Mouse (Mus musculus) heart, embryonic 11.5 days (tissue): ENCODE data around the gene Siah3. TPM values are rescaled to one million over a fixed set of nuclear protein-coding genes. Genes with fewer than 3 reads are reported as not detected.

Experiments
- ATAC-seq: fragments of 200-750 bp; cut with Nextera tagmentation; replicated peaks from 2 replicates; pipeline ENCODE4 v1.8.0; 2017; ENCODE audit warnings: moderate library complexity; ENCODE audit not compliant: insufficient number of reproducible peaks, low FRiP score, low TSS enrichment
- H3K27ac ChIP-seq: fragments of 300-500 bp; sonication (generic); 2 replicates; pipeline ENCODE4 v1.5.1; 2014; ENCODE audit warnings: mild to moderate bottlenecking, low read depth, low read length
- H3K27me3 ChIP-seq: fragments of 300-500 bp; sonication (generic); 2 replicates; pipeline ENCODE4 v1.6.1; 2014; ENCODE audit warnings: mild to moderate bottlenecking, low read length, mixed read lengths; ENCODE audit not compliant: control insufficient read depth, insufficient read depth
- H3K36me3 ChIP-seq: fragments of 300-500 bp; sonication (generic); 2 replicates; pipeline ENCODE4 v1.6.1; 2014; ENCODE audit warnings: mild to moderate bottlenecking, low read length, moderate library complexity, mixed read lengths; ENCODE audit not compliant: control insufficient read depth, insufficient read depth
- H3K4me1 ChIP-seq: fragments of 300-500 bp; sonication (generic); 2 replicates; pipeline ENCODE4 v1.6.1; 2014; ENCODE audit warnings: low read length; ENCODE audit not compliant: control insufficient read depth, insufficient read depth
- H3K4me2 ChIP-seq: fragments of 300-500 bp; sonication (generic); 2 replicates; pipeline ENCODE4 v1.6.1; 2014; ENCODE audit warnings: mild to moderate bottlenecking, moderate library complexity
- H3K4me3 ChIP-seq: fragments of 300-500 bp; sonication (generic); 2 replicates; pipeline ENCODE4 v1.5.1; 2014; ENCODE audit warnings: low read depth, low read length
- H3K9ac ChIP-seq: fragments of 300-500 bp; sonication (generic); 2 replicates; pipeline ENCODE4 v1.6.1; 2014; ENCODE audit warnings: mild to moderate bottlenecking, low read depth, low read length, moderate library complexity
- H3K9me3 ChIP-seq: fragments of 300-500 bp; sonication (generic); replicated peaks from 2 replicates; pipeline ENCODE4 v1.6.1; 2016; ENCODE audit warnings: low read length; ENCODE audit not compliant: control insufficient read depth
- WGBS: fragments of 180-500 bp; shearing (Covaris S2); extraction: QIAGEN DNeasy Blood & Tissue Kit; methylation state at CpG from one replicate; pipeline ENCODE4 v1.1.7; 2014; ENCODE audit not compliant: insufficient replicate concordance; 5-methylcytosine and 5-hydroxymethylcytosine counted together
- polyA plus RNA-seq: library from polyadenylated mRNA; unstranded; fragments of >200 nt; fragmentation: Nextera tagmentation; extraction: Ambion mirVana; gene quantifications from 2 replicates; pipeline ENCODE4 v1.2.1, GENCODE M21; 2014

The Siah3 gene
- polyA plus RNA-seq, 1 experiment from 2014 or later: 0.13 TPM

DNA sequence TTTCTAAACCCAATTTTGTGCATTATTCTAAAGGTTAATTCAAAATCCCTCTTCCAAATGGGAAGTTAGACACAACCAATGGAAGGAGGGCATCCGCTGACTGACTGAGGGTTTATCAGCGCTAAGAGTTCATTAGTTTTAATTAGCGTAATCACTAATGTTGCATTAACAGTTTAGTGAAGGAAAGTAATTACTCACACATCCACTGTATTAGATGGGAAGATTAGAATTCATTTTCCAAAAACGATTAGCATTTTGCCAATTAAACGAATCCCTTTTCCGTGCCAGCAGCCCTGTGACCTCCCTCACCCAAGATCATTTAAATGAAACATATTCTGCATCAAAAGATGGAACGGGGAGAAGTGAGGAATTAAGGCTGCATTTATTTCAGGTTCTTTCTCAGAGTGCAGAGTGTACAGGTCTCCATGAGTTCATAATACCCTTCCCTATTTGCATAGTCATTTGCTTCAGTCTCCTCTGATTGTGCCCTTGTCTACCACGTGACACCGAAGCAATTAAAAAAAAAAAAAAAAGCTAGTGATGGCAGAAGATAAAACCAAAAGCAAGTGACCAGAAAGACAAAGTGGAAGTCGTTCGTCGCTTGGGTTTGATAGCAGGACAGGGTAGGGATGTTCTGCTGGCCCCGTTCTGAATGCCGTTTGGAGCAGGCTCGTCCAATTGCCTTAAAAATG is 62.6 kb downstream of the Siah3 start:
- H3K9ac ChIP-seq: no peak overlapping the region
- 0 out of 2 replicates have a peak, but pooled peaks cover 2% of the 10 kb centered on the region for H3K27me3 ChIP-seq
- ATAC-seq: no peak
- no peaks in the 10 kb centered on the region for H3K9me3 ChIP-seq
- H3K36me3 ChIP-seq: no peaks in the 10 kb centered on the region
- WGBS: 68% methylated on average over 15 of the region's 15 CpGs
- peak overlapping the region; percentile 39 for H3K4me2 ChIP-seq
- H3K27ac ChIP-seq: no peak overlapping the region
- no peaks in the 10 kb centered on the region for H3K4me1 ChIP-seq
- H3K4me3 ChIP-seq: no peak overlapping the region

DNA sequence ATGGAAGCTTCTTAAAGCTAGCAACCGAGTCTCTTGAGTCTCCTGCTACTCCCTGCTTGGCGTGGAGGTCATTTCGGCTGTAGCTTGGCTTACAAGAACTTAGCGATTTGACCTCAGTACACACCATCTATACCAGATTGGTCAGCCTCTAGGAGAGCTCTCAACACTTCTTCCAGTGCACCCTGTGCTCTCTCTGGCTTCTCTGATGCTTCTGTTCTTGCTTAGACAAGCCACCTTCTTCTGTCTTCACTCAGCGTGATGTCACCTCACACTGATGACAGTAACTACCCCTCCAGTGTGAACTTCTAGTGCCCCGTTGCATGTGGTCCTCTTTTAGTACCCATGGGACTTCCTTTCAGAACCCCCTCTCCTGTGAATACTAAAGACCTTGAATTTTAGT is 63.1 kb downstream of the Siah3 start:
- Histone ChIP-seq H3K9ac (no peak overlapping the region), H3K27ac (no peak overlapping the region), H3K4me3 (no peak overlapping the region), H3K4me2 (peak overlapping the region; percentile 39), H3K36me3 (no peaks in the 10 kb centered on the region), H3K27me3 (no peaks in the 10 kb centered on the region), H3K4me1 (no peaks in the 10 kb centered on the region), H3K9me3 (no peaks in the 10 kb centered on the region)
- peak; percentile 68 for ATAC-seq
- WGBS: 52% methylated on average over 6 of the region's 6 CpGs

DNA sequence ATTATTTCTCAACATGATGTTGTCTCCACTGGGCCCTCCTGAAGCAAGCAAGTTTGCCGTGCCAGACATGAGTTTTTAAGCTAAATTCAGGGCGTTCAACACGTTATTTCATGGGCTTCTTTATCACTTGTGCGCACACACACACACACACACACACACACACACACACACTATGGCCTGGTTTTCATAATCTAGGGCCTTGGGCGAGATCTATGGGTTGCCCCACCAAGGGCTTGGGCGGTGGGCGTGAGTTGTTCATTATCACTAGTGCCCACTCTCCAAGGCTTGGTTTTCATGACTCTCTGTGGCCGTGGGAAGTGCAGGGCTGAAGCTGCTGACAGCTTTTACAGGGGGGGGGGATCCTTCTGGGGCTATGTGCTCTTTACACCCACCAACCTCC is 63.9 kb downstream of the Siah3 start:
- Histone ChIP-seq H3K27ac (no peak overlapping the region), H3K9ac (no peak overlapping the region), H3K4me1 (no peaks in the 10 kb centered on the region), H3K4me3 (no peak overlapping the region), H3K27me3 (no peaks in the 10 kb centered on the region), H3K4me2 (no peak overlapping the region), H3K36me3 (no peaks in the 10 kb centered on the region), H3K9me3 (no peaks in the 10 kb centered on the region)
- ATAC-seq: no peak
- WGBS: 54% methylated on average over 8 of the region's 8 CpGs

- Histone ChIP-seq H3K9ac (no peak overlapping the region), H3K4me3 (no peak overlapping the region), H3K27me3 (no peaks in the 10 kb centered on the region), H3K4me2 (peak overlapping the region; percentile 31; the same call in 1 of the 2 replicates), H3K4me1 (no peaks in the 10 kb centered on the region), H3K9me3 (no peaks in the 10 kb centered on the region), H3K27ac (peak overlapping the region; percentile 35; the same call in 1 of the 2 replicates), H3K36me3 (no peaks in the 10 kb centered on the region)
- ATAC-seq: no peak
- WGBS: 68% methylated on average over 2 of the region's 2 CpGs
These were observed 68.9 kb downstream of the Siah3 start for GRCm38 (mm10) chr14:75524648-75525047.

DNA sequence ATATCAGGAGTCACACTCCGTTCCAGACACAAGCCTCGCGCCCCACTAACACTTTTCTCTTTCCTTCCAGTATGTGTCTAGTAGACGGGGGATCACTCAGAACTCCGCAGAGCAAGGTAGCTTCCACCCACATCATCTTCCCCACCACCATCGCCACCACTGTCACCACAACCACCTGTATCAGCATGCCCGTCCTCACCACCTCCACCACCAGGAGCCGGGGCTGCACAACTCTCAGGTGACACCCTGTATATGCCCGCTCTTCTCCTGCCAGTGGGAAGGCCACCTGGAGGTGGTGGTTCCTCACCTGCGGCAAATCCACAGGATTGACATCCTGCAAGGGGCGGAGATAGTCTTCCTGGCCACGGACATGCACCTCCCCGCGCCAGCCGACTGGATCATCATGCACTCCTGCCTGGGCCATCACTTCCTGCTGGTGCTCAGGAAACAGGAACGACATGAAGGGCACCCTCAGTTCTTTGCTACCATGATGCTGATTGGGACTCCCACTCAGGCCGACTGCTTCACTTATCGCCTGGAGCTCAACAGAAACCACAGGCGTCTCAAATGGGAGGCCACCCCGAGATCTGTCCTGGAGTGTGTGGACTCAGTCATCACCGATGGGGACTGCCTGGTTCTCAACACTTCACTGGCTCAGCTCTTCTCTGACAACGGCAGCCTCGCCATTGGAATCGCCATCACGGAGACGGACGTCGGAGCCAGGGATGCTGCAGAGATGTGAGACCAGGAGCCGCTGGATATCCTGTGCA is 69.8 kb downstream of the Siah3 start:
- H3K9ac ChIP-seq: no peak overlapping the region
- ATAC-seq: peak; percentile 20; the same call in 1 of the 2 replicates
- H3K9me3 ChIP-seq: no peaks in the 10 kb centered on the region
- H3K36me3 ChIP-seq: no peaks in the 10 kb centered on the region
- H3K4me1 ChIP-seq: no peaks in the 10 kb centered on the region
- peak overlapping the region; percentile 35; the same call in 1 of the 2 replicates for H3K27ac ChIP-seq
- peak overlapping the region; percentile 14 for H3K4me3 ChIP-seq
- WGBS: 76% methylated on average over 29 of the region's 29 CpGs
- H3K27me3 ChIP-seq: no peaks in the 10 kb centered on the region
- H3K4me2 ChIP-seq: peak overlapping the region; percentile 40

GRCm38 (mm10) chr14:75527464-75528190 is 71.8 kb downstream of the Siah3 start:
- Histone ChIP-seq H3K4me1 (peaks cover 7% of the 10 kb centered on the region), H3K4me2 (no peak overlapping the region), H3K27me3 (no peaks in the 10 kb centered on the region), H3K9me3 (no peaks in the 10 kb centered on the region), H3K9ac (no peak overlapping the region), H3K27ac (no peak overlapping the region), H3K36me3 (no peaks in the 10 kb centered on the region), H3K4me3 (no peak overlapping the region)
- WGBS: 68% methylated on average over 10 of the region's 10 CpGs
- ATAC-seq: no peak

DNA sequence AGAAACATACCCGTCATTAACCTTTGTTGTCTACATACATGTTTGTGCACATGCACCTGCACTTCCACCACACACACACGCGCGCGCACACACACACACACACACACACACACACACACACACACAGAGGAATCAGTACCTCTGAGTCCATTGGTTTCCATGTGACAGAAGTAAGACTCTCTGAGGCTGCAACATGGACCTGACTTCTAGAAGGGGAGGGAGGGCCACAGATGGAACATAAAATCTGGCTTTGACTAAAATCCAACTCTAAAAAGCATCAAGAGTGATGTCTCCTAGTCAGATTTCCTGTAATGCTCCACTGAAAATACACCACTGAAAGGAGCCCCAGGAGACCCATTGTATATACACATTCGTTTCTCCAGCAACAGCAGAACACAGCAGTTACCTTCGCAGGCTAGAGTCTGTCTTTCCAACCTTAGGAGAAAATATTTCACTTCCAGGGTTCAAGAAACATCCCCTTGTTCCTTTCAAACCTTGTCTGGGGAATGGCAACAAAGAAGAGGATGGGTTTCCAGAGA is 75.1 kb downstream of the Siah3 start:
- H3K27me3 ChIP-seq: no peaks in the 10 kb centered on the region
- no peaks in the 10 kb centered on the region for H3K9me3 ChIP-seq
- no peak overlapping the region for H3K4me3 ChIP-seq
- no peaks in the 10 kb centered on the region for H3K36me3 ChIP-seq
- WGBS: 85% methylated on average over 7 of the region's 7 CpGs
- no peak overlapping the region for H3K27ac ChIP-seq
- no peak overlapping the region for H3K4me2 ChIP-seq
- no peak for ATAC-seq
- peaks cover 7% of the 10 kb centered on the region for H3K4me1 ChIP-seq
- no peak overlapping the region for H3K9ac ChIP-seq

- no peak for ATAC-seq
- Histone ChIP-seq H3K4me3 (no peak overlapping the region), H3K4me2 (no peak overlapping the region), H3K4me1 (0 out of 2 replicates have a peak, but pooled peaks cover 4% of the 10 kb centered on the region), H3K27ac (no peak overlapping the region), H3K9me3 (no peaks in the 10 kb centered on the region), H3K27me3 (no peaks in the 10 kb centered on the region), H3K9ac (no peak overlapping the region), H3K36me3 (no peaks in the 10 kb centered on the region)
- 16% methylated on average over 2 of the region's 2 CpGs for WGBS
These were observed 83.4 kb downstream of the Siah3 start for GRCm38 (mm10) chr14:75539205-75539604.
